Mouse (Mus musculus) lung, embryonic 15.5 days (tissue): Measurements from ENCODE around the gene Lrrn4cl. TPM values are rescaled to one million over a fixed set of nuclear protein-coding genes. Genes with fewer than 3 reads are reported as not detected.
A peak's percentile ranks its signal among the peaks of the same experiment; 100 is the strongest.

ENCODE experiments used
- ATAC-seq: fragments of 200-750 bp; cut with Nextera tagmentation; 2 replicates; pipeline ENCODE4 v1.8.0; 2017; ENCODE audit warnings: moderate number of reproducible peaks, borderline replicate concordance; ENCODE audit not compliant: low FRiP score, low TSS enrichment; ENCODE audit errors: extremely low read depth
- H3K27ac ChIP-seq: fragments of 300-500 bp; sonication (generic); 2 replicates; pipeline ENCODE4 v1.5.1; 2015; ENCODE audit warnings: moderate library complexity, mild to moderate bottlenecking, inconsistent platforms
- H3K27me3 ChIP-seq: fragments of 300-500 bp; sonication (generic); 2 replicates; pipeline ENCODE4 v1.6.1; 2015; ENCODE audit warnings: inconsistent platforms
- H3K36me3 ChIP-seq: fragments of 300-500 bp; sonication (generic); 2 replicates; pipeline ENCODE4 v1.6.1; 2015; ENCODE audit warnings: inconsistent platforms
- H3K4me1 ChIP-seq: fragments of 300-500 bp; sonication (generic); 2 replicates; pipeline ENCODE4 v1.6.1; 2015; ENCODE audit warnings: inconsistent platforms
- H3K4me2 ChIP-seq: fragments of 300-500 bp; sonication (generic); 2 replicates; pipeline ENCODE4 v1.6.1; 2015; ENCODE audit warnings: inconsistent platforms, mild to moderate bottlenecking, moderate library complexity
- H3K4me3 ChIP-seq: fragments of 300-500 bp; sonication (generic); 2 replicates; pipeline ENCODE4 v1.5.1; 2015; ENCODE audit warnings: mild to moderate bottlenecking, inconsistent platforms
- H3K9ac ChIP-seq: fragments of 300-500 bp; sonication (generic); 2 replicates; pipeline ENCODE4 v1.6.1; 2015; ENCODE audit warnings: inconsistent platforms
- H3K9me3 ChIP-seq: fragments of 300-500 bp; sonication (generic); 2 replicates; pipeline ENCODE4 v1.6.1; 2016; ENCODE audit warnings: inconsistent platforms
- WGBS: fragments of 180-500 bp; shearing (Covaris S2); methylation state at CpG from one replicate; pipeline ENCODE4 v1.1.7; 2015; 5-methylcytosine and 5-hydroxymethylcytosine counted together
- polyA plus RNA-seq: library from polyadenylated mRNA; unstranded; fragments of >200 nt; fragmentation: Nextera tagmentation; extraction: Ambion mirVana; gene quantifications from 2 replicates; pipeline ENCODE4 v1.2.1, GENCODE M21; 2015

Gene Lrrn4cl
- polyA plus RNA-seq, 1 experiment from 2014 or later: 1.1 TPM

- peak; percentile 66; the same call in 1 of the 2 replicates for ATAC-seq
- peaks cover 23% of the 10 kb centered on the region for H3K4me1 ChIP-seq
- H3K27ac ChIP-seq: no peak overlapping the region
- 27% methylated on average over 29 of the region's 29 CpGs for WGBS
- H3K9me3 ChIP-seq: no peaks in the 10 kb centered on the region
- peak overlapping the region; percentile 53 for H3K4me3 ChIP-seq
- H3K36me3 ChIP-seq: 0 out of 2 replicates have a peak, but pooled peaks cover 5% of the 10 kb centered on the region
- no peaks in the 10 kb centered on the region for H3K27me3 ChIP-seq
- peak overlapping the region; percentile 48 for H3K9ac ChIP-seq
- H3K4me2 ChIP-seq: peak overlapping the region; percentile 81
Observed at GRCm38 (mm10) chr19:8839908-8840791, 10.4 kb upstream of the Lrrn4cl start.

GRCm38 (mm10) chr19:8841012-8841411, 9.6 kb upstream of the Lrrn4cl start:
- no peaks in the 10 kb centered on the region for H3K9me3 ChIP-seq
- no peaks in the 10 kb centered on the region for H3K27me3 ChIP-seq
- no peak for ATAC-seq
- peak overlapping the region; percentile 53 for H3K4me3 ChIP-seq
- 89% methylated on average over 7 of the region's 7 CpGs for WGBS
- H3K9ac ChIP-seq: peak overlapping the region; percentile 48
- peaks cover 23% of the 10 kb centered on the region for H3K4me1 ChIP-seq
- peak overlapping the region; percentile 81 for H3K4me2 ChIP-seq
- peaks cover 9% of the 10 kb centered on the region for H3K36me3 ChIP-seq
- no peak overlapping the region for H3K27ac ChIP-seq

GRCm38 (mm10) chr19:8842961-8843360, 7.6 kb upstream of the Lrrn4cl start:
- Histone ChIP-seq H3K27me3 (no peaks in the 10 kb centered on the region), H3K4me2 (no peak overlapping the region), H3K9me3 (no peaks in the 10 kb centered on the region), H3K36me3 (peaks cover 24% of the 10 kb centered on the region), H3K9ac (no peak overlapping the region), H3K4me1 (peaks cover 23% of the 10 kb centered on the region), H3K4me3 (no peak overlapping the region), H3K27ac (no peak overlapping the region)
- ATAC-seq: no peak
- WGBS: 83% methylated on average over 6 of the region's 6 CpGs

- Histone ChIP-seq H3K27ac (no peak overlapping the region), H3K9me3 (no peaks in the 10 kb centered on the region), H3K9ac (no peak overlapping the region), H3K4me1 (peaks cover 10% of the 10 kb centered on the region), H3K4me3 (no peak overlapping the region), H3K27me3 (no peaks in the 10 kb centered on the region), H3K36me3 (peaks cover 28% of the 10 kb centered on the region), H3K4me2 (no peak overlapping the region)
- WGBS: 60% methylated on average over 5 of the region's 5 CpGs
- ATAC-seq: no peak
Observed at GRCm38 (mm10) chr19:8844371-8845129, 6.0 kb upstream of the Lrrn4cl start.

- 68% methylated on average over 5 of the region's 5 CpGs for WGBS
Observed at GRCm38 (mm10) chr19:8848356-8848755, 2.2 kb upstream of the Lrrn4cl start.

GRCm38 (mm10) chr19:8851639-8852038, 1.1 kb downstream of the Lrrn4cl start:
- H3K9me3 ChIP-seq: no peaks in the 10 kb centered on the region
- no peak overlapping the region for H3K27ac ChIP-seq
- no peak overlapping the region for H3K4me2 ChIP-seq
- peaks cover 12% of the 10 kb centered on the region for H3K4me1 ChIP-seq
- WGBS: 30% methylated on average over 7 of the region's 7 CpGs
- ATAC-seq: no peak
- H3K4me3 ChIP-seq: no peak overlapping the region
- no peaks in the 10 kb centered on the region for H3K27me3 ChIP-seq
- H3K9ac ChIP-seq: no peak overlapping the region
- H3K36me3 ChIP-seq: peaks cover 12% of the 10 kb centered on the region

More at GRCm38 (mm10) chr19:8848356-8848755, 2.2 kb upstream of the Lrrn4cl start:
- H3K27ac ChIP-seq: no peak overlapping the region
- H3K4me3 ChIP-seq: no peak overlapping the region
- H3K9ac ChIP-seq: no peak overlapping the region
- no peak overlapping the region for H3K4me2 ChIP-seq
- H3K36me3 ChIP-seq: peaks cover 22% of the 10 kb centered on the region
- H3K4me1 ChIP-seq: peaks cover 12% of the 10 kb centered on the region
- H3K27me3 ChIP-seq: no peaks in the 10 kb centered on the region
- no peaks in the 10 kb centered on the region for H3K9me3 ChIP-seq
- ATAC-seq: no peak

- 42% methylated on average over 10 of the region's 10 CpGs for WGBS
- H3K9ac ChIP-seq: no peak overlapping the region
- H3K4me1 ChIP-seq: peaks cover 12% of the 10 kb centered on the region
- H3K36me3 ChIP-seq: peaks cover 5% of the 10 kb centered on the region
- no peak overlapping the region for H3K4me3 ChIP-seq
- no peaks in the 10 kb centered on the region for H3K27me3 ChIP-seq
- no peak for ATAC-seq
- no peak overlapping the region for H3K4me2 ChIP-seq
- no peaks in the 10 kb centered on the region for H3K9me3 ChIP-seq
- H3K27ac ChIP-seq: no peak overlapping the region
Observed at GRCm38 (mm10) chr19:8852236-8852928, 1.8 kb downstream of the Lrrn4cl start.

GRCm38 (mm10) chr19:8853117-8853516, 2.5 kb downstream of the Lrrn4cl start:
- Histone ChIP-seq H3K9me3 (no peaks in the 10 kb centered on the region), H3K27me3 (no peaks in the 10 kb centered on the region), H3K27ac (no peak overlapping the region), H3K36me3 (0 out of 2 replicates have a peak, but pooled peaks cover 4% of the 10 kb centered on the region), H3K4me3 (no peak overlapping the region), H3K4me1 (peaks cover 12% of the 10 kb centered on the region), H3K4me2 (no peak overlapping the region), H3K9ac (no peak overlapping the region)
- no peak for ATAC-seq
- 83% methylated on average over 3 of the region's 3 CpGs for WGBS

- H3K4me1 ChIP-seq: no peaks in the 10 kb centered on the region
- no peak for ATAC-seq
- H3K4me3 ChIP-seq: no peak overlapping the region
- no peaks in the 10 kb centered on the region for H3K27me3 ChIP-seq
- no peak overlapping the region for H3K4me2 ChIP-seq
- no peak overlapping the region for H3K9ac ChIP-seq
- H3K36me3 ChIP-seq: no peaks in the 10 kb centered on the region
- H3K9me3 ChIP-seq: no peaks in the 10 kb centered on the region
- H3K27ac ChIP-seq: no peak overlapping the region
- 34% methylated on average over 4 of the region's 4 CpGs for WGBS
Observed at GRCm38 (mm10) chr19:8857689-8858088, 7.1 kb downstream of the Lrrn4cl start.

- Histone ChIP-seq H3K4me3 (no peak overlapping the region), H3K36me3 (no peaks in the 10 kb centered on the region), H3K27ac (no peak overlapping the region), H3K27me3 (no peaks in the 10 kb centered on the region), H3K9ac (no peak overlapping the region), H3K4me1 (no peaks in the 10 kb centered on the region), H3K9me3 (no peaks in the 10 kb centered on the region), H3K4me2 (no peak overlapping the region)
- ATAC-seq: no peak
- 13% methylated on average over 1 of the region's 1 CpGs for WGBS
Observed at GRCm38 (mm10) chr19:8859018-8859417, 8.4 kb downstream of the Lrrn4cl start.

GRCm38 (mm10) chr19:8864265-8864664, 13.7 kb downstream of the Lrrn4cl start:
- no peaks in the 10 kb centered on the region for H3K4me1 ChIP-seq
- no peaks in the 10 kb centered on the region for H3K9me3 ChIP-seq
- no peaks in the 10 kb centered on the region for H3K36me3 ChIP-seq
- H3K27ac ChIP-seq: no peak overlapping the region
- whole genome bisulfite sequencing: 79% methylated on average over 6 of the region's 6 CpGs
- ATAC-seq: no peak
- no peak overlapping the region for H3K4me2 ChIP-seq
- H3K4me3 ChIP-seq: no peak overlapping the region
- no peaks in the 10 kb centered on the region for H3K27me3 ChIP-seq
- H3K9ac ChIP-seq: no peak overlapping the region
